Mouse (Mus musculus) spleen, adult 12 weeks (tissue): Measurements from ENCODE around the gene Pum1.

Experiments
- DNase-seq: peaks from one replicate; pipeline ENCODE4 v3.0.0; 2022; ENCODE audit warnings: low spot score

The Pum1 gene

DNA sequence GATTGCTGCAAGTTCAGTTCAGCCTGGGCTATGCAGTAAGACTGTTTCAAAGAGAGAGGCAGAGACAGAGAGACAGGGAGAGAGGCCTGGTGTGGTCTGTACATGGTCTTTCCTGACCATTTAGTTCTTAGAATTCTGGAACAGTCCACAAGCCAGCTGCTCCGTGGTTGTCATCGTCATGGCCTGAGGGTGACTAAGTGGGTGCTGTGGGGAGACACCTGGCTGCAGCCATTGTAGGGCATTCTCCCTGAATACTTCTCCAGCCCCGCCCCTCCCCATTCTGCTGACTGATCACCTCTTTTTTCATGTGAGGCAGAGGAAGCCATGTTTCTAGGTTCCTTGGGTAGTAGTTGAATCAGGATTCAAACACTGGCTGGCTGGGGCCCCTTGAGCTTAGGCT, 156.7 kb downstream of the Pum1 start:
- no peak for DNase-seq

DNA sequence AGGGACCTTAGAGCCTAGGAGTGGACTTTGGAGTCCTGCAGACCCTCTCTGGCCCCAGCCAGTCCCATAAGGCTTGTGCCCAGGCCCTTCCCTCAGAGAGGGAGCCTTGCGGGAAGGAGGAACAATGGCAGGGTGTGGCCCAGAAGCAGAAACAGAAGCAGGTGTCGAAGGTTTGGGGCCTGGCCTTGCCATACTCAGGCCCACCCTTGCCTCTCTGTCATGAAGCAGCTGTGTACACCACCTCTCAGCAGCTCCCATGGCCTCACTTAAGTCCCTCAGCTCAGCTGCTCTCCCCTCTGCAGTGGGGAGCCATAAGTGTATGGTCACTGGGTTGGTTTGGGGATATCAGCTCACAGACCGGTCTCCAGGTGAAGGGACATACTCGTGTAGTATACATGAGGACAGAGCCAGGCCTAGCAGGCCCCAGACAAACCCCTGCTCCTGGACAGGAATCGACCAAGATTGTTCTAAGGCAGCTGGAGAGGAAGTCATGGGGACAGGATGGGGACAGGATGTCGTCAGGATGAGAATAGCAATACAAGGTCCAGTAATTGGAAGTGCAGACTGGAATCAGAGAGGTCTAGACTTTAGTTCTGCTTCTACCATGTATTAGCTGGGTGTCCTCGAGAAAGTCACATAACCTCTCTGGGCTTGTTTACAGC, 157.6 kb downstream of the Pum1 start:
- DNase-seq = no peak

DNA sequence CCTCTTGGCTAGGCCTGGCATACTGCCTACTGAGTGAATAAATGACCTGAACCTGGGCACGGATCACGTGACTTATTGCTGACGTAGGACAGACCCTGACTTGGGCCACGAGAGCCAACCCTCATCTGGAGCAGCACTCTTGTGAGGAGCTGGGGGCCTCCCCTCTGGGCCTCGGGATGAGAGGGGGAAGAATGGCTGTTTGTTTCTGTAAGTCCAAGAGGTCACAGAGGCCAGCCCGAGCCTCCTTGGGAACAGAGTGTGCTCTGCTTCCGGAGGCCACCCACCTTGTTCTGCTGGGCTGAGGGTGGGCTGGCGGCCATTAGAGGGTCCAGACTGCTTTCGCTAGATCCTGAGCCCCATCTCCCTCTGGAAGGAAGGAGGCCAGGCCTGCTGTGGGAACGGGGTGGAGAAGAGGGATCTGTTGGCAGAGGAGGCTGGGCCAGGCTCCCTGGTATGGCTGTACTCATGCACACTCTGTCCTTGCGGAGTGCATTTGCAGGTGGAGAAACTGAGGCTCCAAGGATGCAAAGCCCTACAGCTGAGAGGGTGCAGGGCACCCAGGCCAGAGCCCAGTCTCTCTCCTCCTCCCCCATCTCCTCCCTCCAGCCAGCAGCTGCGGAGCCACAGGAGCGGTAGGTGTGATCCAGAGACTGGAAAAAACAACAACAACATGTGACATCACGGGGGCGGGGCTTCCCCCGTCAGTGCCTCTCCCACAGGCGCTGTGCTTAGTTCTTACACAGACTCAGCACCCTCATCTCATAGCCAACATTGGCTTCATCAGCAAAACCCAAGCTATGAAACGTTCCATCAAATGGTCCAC, 165.9 kb downstream of the Pum1 start:
- no peak for DNase-seq
